Comparison of ENCODE assay signal across 9 mouse cellular contexts in genomic region chr19:53821241-53822120, GRCm38 (mm10).
A peak's percentile ranks its signal among the peaks of the same experiment; 100 is the strongest.
DNase-seq lines count a peak whose midpoint lies in the region; ATAC-seq and TF ChIP-seq lines count a peak whose summit lies in the region.
"Had no signal": no experiment of that assay in that cellular context is flagged by ENCODE, and none has a peak within 500 bp of the region (broad histone marks: within the 10 kb centered on the region; RNA-seq: fewer than 3 reads in every experiment).

No protein-coding gene starts in this region.

- no peak overlapping the region for H3K27ac ChIP-seq in hindbrain, embryonic 11.5 days (ENCODE audit: low read depth, low read length)
- no peak overlapping the region for H3K27ac ChIP-seq in hindbrain, embryonic 12.5 days
- 0 out of 2 replicates have a peak overlapping the region, but pooled peaks have one; percentile 43 for H3K27ac ChIP-seq in limb, embryonic 14.5 days (replicated peaks; ENCODE audit: low read depth, low read length)

- WGBS in hindbrain, embryonic 11.5 days, result 37% methylated on average over 13 of the region's 13 CpGs
- 39% methylated on average over 13 of the region's 13 CpGs for WGBS in hindbrain, embryonic 12.5 days
- 59% methylated on average over 13 of the region's 13 CpGs for WGBS in limb, embryonic 14.5 days

- no peak for ATAC-seq in hindbrain, embryonic 11.5 days (ENCODE audit: low FRiP score)
- ATAC-seq in hindbrain, embryonic 12.5 days (ENCODE audit: low FRiP score), result no peak
- no peak for ATAC-seq in limb, embryonic 14.5 days (ENCODE audit: low FRiP score, low read depth)

- H3K4me3 ChIP-seq in hindbrain, embryonic 11.5 days (ENCODE audit: low read depth, low read length), result no peak overlapping the region
- no peak overlapping the region for H3K4me3 ChIP-seq in hindbrain, embryonic 12.5 days
- H3K4me3 ChIP-seq in limb, embryonic 14.5 days (replicated peaks; ENCODE audit: low read length), result no peak overlapping the region

- H3K36me3 ChIP-seq in hindbrain, embryonic 11.5 days (ENCODE audit: control insufficient read depth, insufficient read depth, low read length), result no peaks in the 10 kb centered on the region
- no peaks in the 10 kb centered on the region for H3K36me3 ChIP-seq in hindbrain, embryonic 12.5 days
- H3K36me3 ChIP-seq in limb, embryonic 14.5 days (ENCODE audit: control insufficient read depth, insufficient read depth, low read length), result no peaks in the 10 kb centered on the region

- no peak overlapping the region for H3K9ac ChIP-seq in hindbrain, embryonic 11.5 days (ENCODE audit: low read depth, low read length)
- no peak overlapping the region for H3K9ac ChIP-seq in hindbrain, embryonic 12.5 days
- no peak overlapping the region for H3K9ac ChIP-seq in limb, embryonic 14.5 days (ENCODE audit: low read depth, low read length, severe bottlenecking)

- no peak overlapping the region for H3K4me2 ChIP-seq in hindbrain, embryonic 11.5 days (replicated peaks; ENCODE audit: low read depth, low read length)
- H3K4me2 ChIP-seq in hindbrain, embryonic 12.5 days (replicated peaks), result no peak overlapping the region
- H3K4me2 ChIP-seq in limb, embryonic 14.5 days (replicated peaks; ENCODE audit: low read depth, low read length, severe bottlenecking), result no peak overlapping the region

- no peaks in the 10 kb centered on the region for H3K4me1 ChIP-seq in hindbrain, embryonic 11.5 days (replicated peaks; ENCODE audit: control insufficient read depth, insufficient read depth, low read length)
- peaks cover 6% of the 10 kb centered on the region for H3K4me1 ChIP-seq in hindbrain, embryonic 12.5 days
- H3K4me1 ChIP-seq in limb, embryonic 14.5 days (ENCODE audit: control insufficient read depth, insufficient read depth, low read length), result peaks cover 10% of the 10 kb centered on the region; the same call in 1 of the 2 replicates

- H3K9me3 ChIP-seq in hindbrain, embryonic 11.5 days (ENCODE audit: control insufficient read depth, low read length), result no peaks in the 10 kb centered on the region
- H3K9me3 ChIP-seq in hindbrain, embryonic 12.5 days (replicated peaks), result no peaks in the 10 kb centered on the region
- no peaks in the 10 kb centered on the region for H3K9me3 ChIP-seq in limb, embryonic 14.5 days (ENCODE audit: control insufficient read depth, low read length)

- TF ChIP-seq POLR2A in limb, embryonic 14.5 days (IDR thresholded peaks at IDR 0.05; ENCODE audit: borderline replicate concordance, extremely low read depth, insufficient read depth, insufficient read length), result no peak

- peak; percentile 47 for DNase-seq in hindbrain, embryonic 11.5 days (ENCODE audit: low spot score)
- DNase-seq in CD8-positive naive resting alpha-beta T cell, adult 2 months (ENCODE audit: low read depth in 2 of 2, low spot score in 2 of 2), result peak; percentile 39 to 52
- DNase-seq in R1 (ENCODE audit: low read depth, low spot score), result peak; percentile 84
- no peak for DNase-seq in limb, embryonic 14.5 days (ENCODE audit: low spot score)
- no peak for DNase-seq in layer of hippocampus, postnatal 10 days (ENCODE audit: low spot score in 2 of 2)
- no peak for DNase-seq in ovary, adult 18-20 months (ENCODE audit: low spot score)
- no peak for DNase-seq in spleen, adult 18-20 months
- DNase-seq: layer of hippocampus, adult 9-11 months had no signal

- no peaks in the 10 kb centered on the region for H3K27me3 ChIP-seq in hindbrain, embryonic 11.5 days (ENCODE audit: control insufficient read depth, insufficient read depth, low read length)
- no peaks in the 10 kb centered on the region for H3K27me3 ChIP-seq in hindbrain, embryonic 12.5 days
- H3K27me3 ChIP-seq in limb, embryonic 14.5 days (ENCODE audit: control insufficient read depth, insufficient read depth, low read length), result no peaks in the 10 kb centered on the region

Comparison
In these comparisons a context has a peak if more than half of its experiments do, and no peak if none do; other contexts are left out.
1. DNase-seq: peak in hindbrain, embryonic 11.5 days (single experiment), CD8-positive naive resting alpha-beta T cell, adult 2 months (2 of 2) and R1 (single experiment); none in limb, embryonic 14.5 days (single experiment), layer of hippocampus, postnatal 10 days (0 of 2), ovary, adult 18-20 months (single experiment) and spleen, adult 18-20 months (0 of 2).